Mouse (Mus musculus) ES-Bruce4 (cell line): Measurements from ENCODE around the gene Cdh23.

Experiments
- CTCF ChIP-seq: IDR thresholded peaks from one replicate; pipeline ENCODE4 v1.8.1; 2011; ENCODE audit warnings: low read depth, low read length
- EP300 ChIP-seq: IDR thresholded peaks from 2 replicates; pipeline ENCODE4 v1.6.1; 2011; ENCODE audit warnings: low read depth, low read length; ENCODE audit not compliant: insufficient read depth
- POLR2A ChIP-seq: IDR thresholded peaks from one replicate; pipeline ENCODE4 v1.8.1; 2011; ENCODE audit warnings: low read length; ENCODE audit not compliant: insufficient read depth

DNA sequence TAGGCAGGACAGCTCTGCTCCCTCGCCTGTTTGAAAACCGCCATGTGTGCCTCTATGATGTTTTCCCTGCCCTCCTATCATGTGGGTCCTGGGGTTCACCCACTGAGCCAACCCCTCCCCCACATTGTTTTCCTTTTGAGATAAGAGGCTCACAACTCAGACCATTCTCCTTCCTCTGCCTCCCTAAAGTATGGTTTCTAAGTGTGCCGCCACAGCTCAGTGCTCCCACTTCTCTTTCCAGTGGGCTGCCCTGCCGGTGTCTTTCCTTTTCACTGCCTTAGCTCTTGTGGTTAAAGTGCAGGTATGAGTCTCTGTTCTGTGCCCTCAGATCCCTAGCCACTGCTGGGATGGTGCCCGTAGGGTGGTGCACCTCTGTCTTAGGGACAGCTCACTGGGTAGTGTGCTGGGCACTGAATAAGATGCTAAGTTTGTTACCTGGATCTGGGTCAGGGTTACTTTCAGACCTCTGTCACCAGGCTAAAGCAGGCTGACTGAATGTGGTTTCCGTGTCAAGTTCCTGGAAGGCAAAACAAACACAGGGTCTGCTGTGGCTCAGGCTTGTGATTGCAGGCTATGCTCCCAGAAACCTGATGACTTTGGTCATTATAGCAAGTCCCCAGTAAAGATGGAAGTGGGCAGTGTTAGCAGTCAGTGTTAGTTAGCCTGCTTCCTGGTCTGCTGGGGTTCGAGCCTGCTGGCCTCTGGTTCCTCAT, 406.1 kb downstream of the Cdh23 start:
- TF ChIP-seq EP300 (no peak), POLR2A (no peak), CTCF (no peak)
